Mouse (Mus musculus) T-helper 1 cell (primary cell): ENCODE data around the gene Chaf1a.
"Not testable (repeated sequence)": the region's sequence is repeated elsewhere in the genome, so short reads cannot be mapped to it uniquely, and the experiment has no call there.

Experiments used
- in situ Hi-C: fragments of 300-600 bp; cut with MboI, MseI; formaldehyde crosslinking; loops from one replicate; pipeline ENCODE4 v1.15.1; 2025; ENCODE audit warnings: high pct_unique_total_duplicates

Gene Chaf1a

DNA sequence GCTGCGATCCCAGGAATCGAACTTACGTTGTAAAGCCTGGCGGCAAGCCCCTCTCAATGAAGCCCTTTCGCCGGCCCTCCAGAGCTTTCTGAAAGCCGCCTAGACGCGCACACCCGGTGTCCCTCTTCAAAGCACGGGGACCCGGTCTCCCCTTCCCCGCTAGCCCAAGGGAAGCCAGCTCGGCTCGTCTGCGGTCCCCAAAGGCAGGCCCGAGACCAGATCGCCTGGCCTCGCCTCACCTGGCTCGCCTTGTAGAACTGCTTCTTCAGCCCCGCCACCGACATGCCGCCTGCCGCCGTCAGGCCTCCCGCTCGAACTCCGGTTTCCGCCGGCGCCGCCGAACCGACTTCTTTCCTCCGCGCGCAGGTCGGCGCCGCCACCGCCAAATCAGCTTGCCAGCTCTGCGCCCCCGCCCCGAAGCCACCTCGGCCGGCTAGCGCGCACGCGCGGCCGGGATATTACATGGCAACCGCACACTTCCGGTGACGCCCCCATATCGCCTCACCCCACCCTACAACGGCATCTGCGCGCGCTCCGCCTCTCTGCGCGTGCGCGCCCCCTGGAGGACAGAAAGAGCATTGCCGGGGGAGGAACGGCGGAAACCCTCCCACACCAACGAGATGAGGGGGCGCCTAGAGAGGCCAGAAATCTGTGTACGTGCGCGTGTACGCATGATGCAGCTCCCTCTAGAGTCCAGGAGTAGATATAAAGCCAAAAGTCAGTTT is 3.9 kb upstream of the Chaf1a start, which contains the start of gene Sh3gl1:
Sh3gl1 (minus strand) TSS at position 460 of the 725 bp plus-strand sequence.
- in situ Hi-C loops: no loop called here

DNA sequence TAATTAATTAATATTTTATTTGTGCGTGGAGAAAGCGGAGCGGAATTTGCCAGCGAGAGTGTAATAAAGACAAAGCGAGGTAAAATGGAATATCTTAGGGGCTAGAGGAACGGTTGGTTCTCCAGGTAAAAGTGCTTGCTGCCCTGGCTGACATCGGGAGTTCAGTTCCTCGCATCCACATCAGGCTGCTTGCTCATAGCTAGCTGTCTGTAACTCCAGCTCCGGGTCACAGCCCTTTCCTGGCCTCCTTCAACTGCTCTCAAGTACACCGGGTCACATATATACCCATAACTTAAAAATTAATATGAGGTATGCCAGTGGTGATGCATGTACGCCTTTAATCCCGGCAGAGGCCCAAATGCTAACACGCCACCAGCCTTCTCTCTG is 3.3 kb upstream of the Chaf1a start:
- in situ Hi-C loops: no loop called here

DNA sequence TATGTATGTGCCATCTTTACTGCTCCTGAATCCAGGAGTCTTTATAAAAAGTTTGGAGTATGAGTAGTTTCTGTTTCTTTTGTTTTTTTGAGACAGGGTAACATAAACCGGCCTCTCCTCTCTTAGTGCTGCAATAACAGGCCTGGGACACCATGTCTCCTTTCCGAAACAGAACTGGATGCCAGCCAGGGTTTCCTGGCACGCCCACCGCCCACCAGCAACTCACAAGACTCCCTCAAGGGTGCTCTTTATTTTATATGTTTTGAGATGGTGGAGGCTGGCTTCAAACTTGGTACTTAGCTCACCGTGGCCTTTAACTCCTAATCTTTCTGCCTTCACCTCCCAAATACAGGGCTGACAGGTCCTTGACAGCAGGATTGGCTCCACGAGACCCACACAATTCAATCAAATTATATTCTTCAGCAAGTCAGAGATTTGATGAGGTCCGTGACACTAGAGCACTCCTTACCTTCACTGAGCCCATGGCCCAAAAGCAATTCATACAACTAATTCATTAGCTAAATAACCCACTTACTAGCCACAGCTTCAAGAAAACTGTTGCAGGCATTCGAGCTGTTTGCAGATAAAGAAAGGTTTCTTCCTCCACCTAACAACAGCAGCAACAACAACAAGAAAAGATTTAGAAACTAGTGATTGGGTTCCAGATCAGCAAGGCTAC is 1.5 kb upstream of the Chaf1a start:
- in situ Hi-C loops: no loop called here

DNA sequence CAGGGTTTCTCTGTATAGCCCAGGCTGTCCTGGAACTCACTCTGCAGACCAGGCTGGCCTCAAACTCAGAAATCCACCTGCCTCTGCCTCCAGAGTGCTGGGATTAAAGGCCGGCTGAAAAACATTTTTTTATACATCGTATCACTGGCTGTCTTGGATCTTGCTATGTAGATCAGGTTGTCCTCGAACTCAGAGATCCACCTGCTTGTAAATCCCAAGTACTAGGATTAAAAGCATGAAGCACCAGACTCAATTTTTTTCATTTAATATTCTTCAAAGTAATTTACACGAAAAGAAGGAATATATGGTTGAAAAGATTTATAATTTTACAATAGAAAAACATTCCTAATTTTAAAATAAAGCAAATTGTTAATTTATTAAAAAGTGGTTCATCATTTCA is 894 bp upstream of the Chaf1a start:
- in situ Hi-C loops: no loop called here

DNA sequence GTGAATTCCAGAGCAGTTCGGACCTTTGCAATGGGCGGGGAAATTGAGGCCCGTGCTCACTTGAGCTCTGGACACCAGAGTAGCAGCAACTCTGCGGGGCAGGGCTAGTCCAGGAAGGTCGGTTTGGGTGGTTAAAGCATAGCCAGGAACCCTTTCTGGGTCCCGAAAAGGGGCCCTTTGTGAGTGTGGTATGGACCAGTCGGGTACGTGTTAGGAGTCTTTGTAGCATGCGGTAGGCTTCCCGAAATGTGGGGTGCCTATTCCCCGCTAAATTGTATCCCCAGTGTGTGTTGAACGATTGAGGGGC is 571 bp downstream of the Chaf1a start:
- in situ Hi-C loops: no loop called here

DNA sequence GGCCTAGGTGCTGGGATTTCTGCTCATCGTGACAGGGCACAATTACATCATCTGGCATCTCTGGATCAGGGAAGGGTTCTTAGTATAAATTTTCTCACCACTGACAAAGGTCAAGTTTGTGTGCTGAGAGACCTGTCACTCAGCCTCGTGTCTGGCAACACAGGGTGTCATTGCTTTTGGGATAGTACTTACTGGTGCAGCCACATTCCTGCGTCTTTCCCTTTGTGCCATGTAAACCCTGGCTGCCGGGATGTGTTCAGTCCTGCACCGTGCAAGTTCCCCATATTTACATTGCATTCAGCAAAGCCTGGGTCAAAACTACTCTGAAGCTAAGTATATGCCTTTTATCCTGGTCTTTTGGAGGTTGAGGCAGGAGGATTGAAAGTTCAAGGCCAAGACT is 11.1 kb downstream of the Chaf1a start:
- in situ Hi-C loops: no loop called here

DNA sequence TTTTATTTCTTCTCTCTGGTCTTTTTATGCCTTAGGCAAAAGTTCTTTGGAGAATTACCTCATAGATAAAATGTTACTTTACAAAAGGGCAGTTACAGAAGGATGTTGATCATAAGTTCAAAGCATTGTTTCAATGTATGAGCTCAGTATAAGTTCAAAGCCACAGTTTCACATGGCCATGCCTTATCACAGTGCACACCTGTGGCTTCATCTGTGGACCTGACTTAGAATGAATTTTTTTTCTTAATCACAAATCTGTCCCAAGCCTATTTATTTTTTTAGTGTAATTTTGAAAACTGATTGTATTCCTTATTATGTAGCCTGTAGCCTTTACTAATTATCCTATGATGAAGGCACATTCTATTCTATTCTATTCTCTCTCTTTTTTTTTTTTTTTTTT is 14.7 kb downstream of the Chaf1a start:
- in situ Hi-C loops: no loop called here

DNA sequence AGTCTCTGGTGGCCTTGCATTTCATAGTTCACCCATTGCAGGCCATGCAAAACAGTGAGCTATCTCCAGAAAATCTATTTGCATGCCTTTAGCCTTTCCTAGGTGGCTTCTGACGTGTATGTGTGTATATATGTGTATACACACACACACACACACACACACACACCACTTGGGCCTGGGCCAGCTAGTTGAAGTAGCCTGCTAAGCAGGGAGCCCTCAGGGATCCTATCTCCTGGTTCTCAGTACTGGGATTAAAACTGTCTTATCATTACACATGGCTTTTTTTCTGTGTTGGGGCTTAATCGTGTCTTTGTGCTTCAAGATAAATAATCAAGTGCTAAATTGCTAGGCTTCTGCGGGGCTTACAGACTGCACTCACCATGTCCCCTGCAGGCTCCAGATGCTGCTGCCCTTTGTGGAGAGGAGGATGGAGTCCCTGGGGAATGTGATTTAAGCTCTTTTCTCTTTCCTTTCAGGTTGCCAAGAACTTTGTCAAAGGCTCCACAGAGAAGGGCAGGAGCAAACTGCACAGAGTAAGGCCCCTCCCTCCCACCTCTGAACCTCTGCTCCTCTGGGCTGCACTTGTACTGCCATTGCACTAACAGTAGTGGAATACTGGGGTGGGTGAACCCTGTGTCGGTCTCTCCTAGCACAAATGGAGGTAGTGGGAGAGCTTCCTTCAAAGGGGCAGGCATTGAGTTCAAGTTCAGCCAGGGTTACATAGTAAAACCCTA is 15.9 kb downstream of the Chaf1a start:
- in situ Hi-C loops: no loop called here

DNA sequence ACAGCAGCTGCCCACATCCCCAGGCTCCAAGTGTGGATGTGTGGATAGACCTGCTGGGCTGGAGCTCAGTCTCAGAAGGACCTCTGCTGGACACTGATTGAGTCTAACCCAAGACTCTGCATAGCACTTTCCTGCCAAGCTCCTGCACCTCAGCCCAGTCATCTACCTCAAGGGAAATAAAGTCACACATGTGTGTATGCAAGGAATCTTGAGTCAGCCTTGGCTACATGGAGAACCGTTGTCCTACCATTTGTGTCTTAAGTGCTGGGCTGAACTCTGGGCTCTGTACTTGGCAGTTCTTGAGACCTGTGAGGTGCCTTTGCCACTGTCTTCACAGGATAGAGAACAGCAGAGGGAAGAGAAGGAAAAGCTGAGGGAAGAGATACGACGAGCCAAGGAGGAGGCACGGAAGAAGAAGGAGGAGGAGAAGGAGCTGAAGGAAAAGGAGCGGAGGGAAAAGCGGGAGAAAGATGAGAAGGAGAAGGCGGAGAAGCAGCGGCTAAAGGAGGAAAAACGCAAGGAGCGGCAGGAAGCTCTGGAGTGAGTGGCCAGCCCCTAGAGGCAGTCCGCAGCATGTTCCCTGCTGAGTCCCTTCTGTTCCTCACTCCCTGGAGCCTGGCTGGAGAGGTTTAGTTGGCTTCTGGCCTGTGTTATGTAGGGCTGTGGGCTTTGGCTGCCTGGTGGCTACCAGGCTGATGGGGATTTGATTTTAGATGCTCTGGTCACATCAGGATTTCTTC is 17.3 kb downstream of the Chaf1a start:
- in situ Hi-C loops: no loop called here

DNA sequence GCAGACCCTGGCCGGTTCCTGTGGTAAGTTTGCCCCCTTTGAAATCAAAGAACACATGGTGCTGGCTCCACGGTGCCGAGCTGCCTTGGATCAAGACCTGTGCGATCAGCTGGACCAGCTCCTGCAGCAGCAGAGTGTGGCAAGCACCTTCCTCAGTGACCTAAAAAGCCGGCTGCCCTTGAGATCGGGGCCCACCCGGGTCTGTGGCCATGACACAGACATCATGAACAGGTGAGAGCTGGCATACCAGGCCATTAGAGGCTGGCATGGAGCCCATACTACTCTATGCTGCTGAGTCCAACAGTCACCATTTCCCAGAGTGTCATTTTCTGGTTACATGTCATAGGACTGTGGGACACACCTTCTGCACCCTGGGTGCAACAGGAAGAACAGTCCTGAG is 21.8 kb downstream of the Chaf1a start:
- in situ Hi-C loops: no loop called here

DNA sequence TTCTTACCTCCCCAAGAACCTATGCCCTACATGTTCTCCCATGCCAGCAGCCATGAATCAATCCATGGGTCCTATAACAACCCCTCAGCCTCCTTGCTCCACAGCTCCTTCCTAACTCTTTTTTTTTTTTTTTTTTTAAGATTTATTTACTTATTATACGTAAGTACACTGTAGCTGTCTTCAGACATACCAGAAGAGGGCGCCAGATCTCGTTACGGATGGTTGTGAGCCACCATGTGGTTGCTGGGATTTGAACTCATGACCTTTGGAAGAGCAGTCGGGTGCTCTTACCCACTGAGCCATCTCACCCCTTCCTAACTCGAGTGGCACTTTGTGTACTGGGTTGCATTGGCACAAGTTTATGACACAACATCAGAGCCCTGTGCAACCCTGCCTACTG is 25.5 kb downstream of the Chaf1a start:
- in situ Hi-C loops: not testable (repeated sequence)

DNA sequence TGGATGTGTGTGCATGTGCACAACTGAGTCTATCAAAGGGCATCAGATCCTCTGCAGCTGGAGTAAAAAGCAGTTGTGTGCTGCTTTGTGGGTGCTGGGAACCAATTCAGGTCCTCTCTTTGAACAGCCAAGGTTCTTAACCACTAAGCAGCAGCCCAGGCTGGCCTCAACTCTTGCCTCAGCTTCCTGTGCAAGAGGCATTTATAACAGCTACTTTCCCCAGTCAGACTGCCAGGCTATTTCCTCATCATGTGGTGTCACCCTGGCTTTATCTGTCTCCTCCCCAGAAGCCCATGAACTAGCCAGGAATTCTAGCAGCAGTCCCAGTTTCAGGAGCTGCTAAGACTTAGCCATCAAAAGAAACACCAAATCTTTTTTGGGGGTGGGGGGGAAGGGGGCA is 26.2 kb downstream of the Chaf1a start:
- in situ Hi-C loops: no loop called here

DNA sequence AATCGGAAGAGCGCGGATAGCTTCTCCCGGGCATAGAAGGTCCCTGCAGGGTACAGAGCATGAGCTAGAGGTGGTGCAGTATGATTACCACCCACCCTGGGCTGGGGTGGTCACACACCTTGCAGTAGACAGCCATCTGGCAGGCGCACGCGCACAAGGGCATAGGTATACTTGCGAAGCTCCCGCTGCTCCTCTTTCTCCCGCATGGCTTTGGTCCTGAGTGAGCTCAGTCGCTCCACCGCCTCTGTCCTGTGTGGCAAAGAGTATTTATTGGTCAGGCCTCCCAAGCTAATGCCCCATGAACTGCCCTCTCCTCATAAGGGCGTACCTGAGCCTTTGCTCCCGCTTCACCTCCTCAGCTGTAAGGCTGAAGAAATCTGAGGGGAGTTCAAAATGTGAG is 28.8 kb downstream of the Chaf1a start:
- in situ Hi-C loops: no loop called here

DNA sequence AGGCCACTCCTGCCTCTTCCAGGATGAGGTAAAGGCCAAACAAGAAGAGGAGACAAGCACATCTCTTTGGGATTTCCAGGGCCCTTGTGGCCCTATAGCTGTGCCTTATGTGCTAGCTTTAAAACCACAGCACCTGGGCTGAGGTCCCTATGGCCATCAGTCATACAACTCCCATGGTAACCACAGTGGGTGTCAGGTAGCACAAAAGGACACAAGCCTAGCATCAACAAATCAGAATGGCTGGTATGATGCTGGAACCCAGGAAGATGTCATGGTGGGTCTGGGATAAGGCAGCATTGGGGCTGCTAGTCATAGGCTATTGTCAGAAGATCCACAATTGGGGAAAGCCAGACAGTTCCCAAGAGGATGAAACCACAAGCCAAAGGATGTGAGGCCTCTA is 30.9 kb downstream of the Chaf1a start:
- in situ Hi-C loops: no loop called here

DNA sequence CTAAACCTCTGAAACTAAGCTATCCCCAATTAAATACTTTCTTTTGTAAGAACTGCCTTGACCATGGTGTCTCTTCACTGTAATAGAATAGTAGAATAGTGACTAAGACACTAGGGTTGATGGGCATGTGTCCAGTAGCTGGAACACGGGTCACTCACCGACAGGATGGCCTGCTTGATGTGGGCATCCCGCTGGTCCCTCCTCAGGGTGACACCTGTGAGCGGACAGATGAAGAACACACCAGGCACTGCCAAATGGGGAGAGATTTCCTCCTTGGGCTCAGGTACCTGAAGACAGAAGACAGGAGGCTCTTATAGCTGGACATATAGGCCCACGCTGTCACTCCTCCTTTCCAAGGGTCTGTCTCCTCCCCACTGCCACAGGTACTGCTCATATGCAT is 32.0 kb downstream of the Chaf1a start:
- in situ Hi-C loops: no loop called here

DNA sequence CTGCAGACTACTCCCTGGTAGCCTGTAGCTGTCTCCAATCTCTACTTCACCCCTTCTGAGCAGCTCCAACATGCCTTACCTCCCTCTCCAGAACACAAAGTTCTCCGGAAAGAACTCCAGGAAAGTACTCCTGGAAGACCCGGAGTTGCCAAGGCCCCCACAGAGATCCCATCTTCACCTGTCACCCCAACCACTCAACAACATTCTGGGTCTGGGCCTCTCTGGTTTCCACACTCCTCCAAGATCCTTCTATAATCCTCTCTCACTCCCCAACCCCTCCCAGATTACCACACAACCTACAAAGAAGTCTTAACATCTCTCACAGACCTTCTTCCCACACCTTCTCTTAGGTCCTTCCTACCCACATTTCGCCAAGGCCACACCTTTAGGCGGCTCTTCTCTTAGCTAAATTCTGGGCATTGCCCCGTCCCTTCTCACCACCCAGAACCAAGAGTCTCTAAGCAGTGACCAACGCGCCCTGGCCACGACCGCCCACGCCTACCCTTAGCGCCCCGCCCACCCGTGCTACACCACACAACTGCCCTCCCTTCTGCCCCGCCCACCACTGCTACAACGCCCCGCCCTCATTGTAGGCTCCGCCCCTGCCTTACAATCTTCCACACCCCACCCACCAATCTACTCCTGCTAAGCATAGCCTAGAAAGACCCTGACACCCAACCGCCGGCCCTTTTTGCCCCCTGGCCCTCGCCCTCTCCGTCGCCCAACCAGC is 34.0 kb downstream of the Chaf1a start:
- in situ Hi-C loops: no loop called here

DNA sequence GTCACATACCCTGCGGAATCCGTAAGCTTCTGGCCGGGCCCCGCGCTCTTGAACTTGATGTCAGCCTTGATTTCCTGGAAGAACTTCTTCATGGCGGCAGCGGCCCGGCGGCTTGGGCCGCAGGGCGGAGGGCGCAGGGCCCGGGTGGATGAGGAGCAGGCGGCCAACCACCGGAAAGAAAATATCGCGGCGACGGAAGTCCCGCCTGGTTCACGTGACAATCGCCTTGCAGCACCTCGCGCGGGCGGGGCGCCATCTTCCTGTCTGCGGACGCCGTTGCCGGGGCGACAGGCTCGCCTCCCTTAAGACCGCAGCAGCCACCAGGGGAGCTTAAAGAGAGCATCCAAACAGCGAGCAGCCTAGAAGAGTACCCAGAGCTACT is 34.6 kb downstream of the Chaf1a start, which contains the start of gene Ubxn6:
Ubxn6 (minus strand) TSS at position 202 of the 382 bp plus-strand sequence.
- in situ Hi-C loops: no loop called here

DNA sequence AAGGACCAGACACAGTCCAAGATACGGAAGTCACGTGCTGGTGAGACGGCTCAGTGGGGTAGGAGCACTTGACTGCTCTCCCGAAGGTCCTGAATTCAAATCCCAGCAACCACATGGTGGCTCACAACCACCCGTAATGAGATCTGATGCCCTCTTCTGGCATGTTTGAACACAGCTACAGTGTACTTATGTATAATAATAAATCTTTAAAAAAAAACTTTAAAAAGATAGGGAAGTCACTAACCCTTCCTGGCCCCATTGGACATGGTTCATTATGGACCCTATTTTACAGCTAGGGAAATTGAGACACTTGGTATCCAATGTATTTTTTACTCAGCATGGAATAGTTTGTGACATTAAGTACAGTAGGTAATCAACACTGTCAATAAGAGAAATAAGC is 37.3 kb downstream of the Chaf1a start:
- in situ Hi-C loops: no loop called here

DNA sequence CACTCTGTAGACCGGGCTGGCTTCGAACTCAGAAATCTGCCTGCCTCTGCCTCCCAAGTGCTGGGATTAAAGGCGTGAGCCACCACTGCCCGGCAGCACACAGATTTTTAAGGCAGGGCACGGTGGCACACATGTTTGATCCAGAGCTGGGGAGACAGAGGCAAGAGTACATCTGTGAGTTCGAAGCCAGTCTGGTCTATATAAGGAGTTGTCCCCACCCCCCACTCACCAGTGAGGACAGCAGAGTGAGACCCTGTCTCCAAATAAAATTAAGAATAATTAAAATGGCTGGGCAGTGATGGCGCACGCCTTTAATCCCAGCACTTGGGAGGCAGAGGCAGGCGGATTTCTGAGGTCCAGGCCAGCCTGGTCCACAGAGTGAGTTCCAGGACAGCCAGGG is 38.1 kb downstream of the Chaf1a start:
- in situ Hi-C loops: not testable (repeated sequence)

DNA sequence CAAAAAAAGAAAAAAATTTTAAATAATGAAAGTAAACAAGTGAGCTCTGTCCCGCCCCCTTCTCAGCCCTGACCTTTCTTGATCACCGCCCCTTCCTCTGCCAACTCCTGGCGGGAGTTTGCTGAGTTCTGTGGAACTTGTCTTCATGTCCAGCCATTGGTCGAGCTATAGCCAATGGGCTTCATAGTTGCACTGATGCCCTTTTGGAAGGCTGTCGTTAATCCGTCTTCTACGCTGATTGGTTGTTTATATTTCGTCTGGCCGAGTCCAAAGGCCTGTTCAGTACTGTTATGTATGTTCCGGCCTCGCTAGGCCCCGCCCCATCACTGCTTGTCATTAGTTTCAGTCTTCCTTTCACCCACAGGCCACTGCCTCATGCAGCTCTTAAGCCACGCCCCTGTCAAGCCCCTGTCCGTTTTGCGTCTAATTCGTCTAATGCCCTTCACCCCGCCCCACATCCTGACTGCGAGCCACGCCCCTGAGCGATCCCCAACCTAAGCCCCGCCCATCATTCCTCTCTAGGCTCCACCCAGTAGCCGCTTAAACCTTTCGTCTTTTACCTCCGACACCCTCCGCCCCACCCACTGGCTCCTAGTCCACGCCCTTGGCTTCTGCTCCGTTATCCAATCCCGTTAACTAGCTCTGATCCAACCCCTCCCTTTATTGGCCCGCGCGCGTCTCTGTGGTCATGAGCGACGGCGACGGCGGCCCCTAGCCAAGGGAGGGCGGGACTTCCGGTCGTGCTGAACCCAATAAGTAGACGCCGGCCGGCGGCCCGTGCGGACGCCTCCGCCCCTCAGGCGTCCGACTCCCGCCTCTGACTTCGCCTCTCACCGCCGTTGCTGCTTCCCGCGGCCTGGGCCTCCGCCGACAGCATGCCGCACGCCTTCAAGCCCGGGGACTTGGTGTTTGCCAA is 38.9 kb downstream of the Chaf1a start, which contains the start of gene Hdgfl2:
Hdgfl2 (plus strand) TSS at position 755 of the 916 bp plus-strand sequence.
- in situ Hi-C loops: no loop called here
